Mouse (Mus musculus) midbrain, embryonic 10.5 days (tissue): Measurements from ENCODE around the gene Vstm2l. TPM values are rescaled to one million over a fixed set of nuclear protein-coding genes. Genes with fewer than 3 reads are reported as not detected.

Experiments
- DNase-seq: peaks from one replicate; pipeline ENCODE4 v3.0.0-alpha.2; 2017; ENCODE audit warnings: low spot score
- H3K27ac ChIP-seq: fragments of 300-500 bp; sonication (generic); replicated peaks from 2 replicates; pipeline ENCODE4 v1.5.1; 2016; ENCODE audit warnings: mild to moderate bottlenecking
- H3K27me3 ChIP-seq: fragments of 300-500 bp; sonication (generic); 2 replicates; pipeline ENCODE4 v1.6.1; 2016; ENCODE audit warnings: low read depth, mild to moderate bottlenecking; ENCODE audit not compliant: poor library complexity, severe bottlenecking
- H3K36me3 ChIP-seq: fragments of 300-500 bp; sonication (generic); 2 replicates; pipeline ENCODE4 v1.6.1; 2016; ENCODE audit warnings: mild to moderate bottlenecking, moderate library complexity
- H3K4me1 ChIP-seq: fragments of 300-500 bp; sonication (generic); 2 replicates; pipeline ENCODE4 v1.6.1; 2016
- H3K4me3 ChIP-seq: fragments of 300-500 bp; sonication (generic); 2 replicates; pipeline ENCODE4 v1.5.1; 2016; ENCODE audit warnings: mild to moderate bottlenecking, moderate library complexity
- H3K9me3 ChIP-seq: fragments of 300-500 bp; sonication (generic); replicated peaks from 2 replicates; pipeline ENCODE4 v1.6.1; 2016; ENCODE audit warnings: mild to moderate bottlenecking
- WGBS: fragments of 180-500 bp; shearing (Covaris S2); methylation state at CpG from one replicate; pipeline ENCODE4 v1.1.7; 2016; 5-methylcytosine and 5-hydroxymethylcytosine counted together
- polyA plus RNA-seq: library from polyadenylated mRNA; unstranded; fragments of >200 nt; fragmentation: Nextera tagmentation; extraction: Ambion mirVana; gene quantifications from 2 replicates; pipeline ENCODE4 v1.2.1, GENCODE M21; 2016

Vstm2l gene
- polyA plus RNA-seq, 1 experiment from 2014 or later: 0.53 TPM

DNA sequence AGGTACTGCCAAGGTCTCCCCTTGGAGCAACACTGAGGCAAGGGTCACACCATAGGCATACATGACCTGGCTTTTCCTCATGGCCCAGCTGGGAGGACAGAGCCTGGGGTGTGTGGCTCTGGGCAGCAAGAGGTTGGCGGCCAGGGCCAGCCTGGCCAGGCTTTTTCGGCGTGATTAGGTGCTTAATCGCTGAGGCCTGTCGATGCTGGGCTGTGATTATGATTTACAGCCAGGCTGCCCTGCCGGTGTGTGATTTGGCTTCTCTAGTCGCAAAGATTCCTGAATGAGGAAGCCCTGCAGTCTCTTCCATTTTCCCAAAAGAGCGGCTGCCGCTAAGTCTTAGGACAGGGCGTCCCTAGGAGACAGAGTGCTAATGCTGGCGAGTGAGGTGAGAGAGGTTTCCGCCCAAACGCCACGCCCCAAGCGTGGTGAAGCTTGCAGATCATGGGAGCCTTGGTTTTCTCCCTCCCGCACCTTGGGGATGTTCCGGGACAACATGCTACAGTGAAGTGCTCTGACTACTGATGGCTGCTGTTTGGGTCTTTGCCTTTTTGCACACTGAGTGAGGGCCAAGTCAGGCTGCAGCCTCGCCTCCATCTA, 26.2 kb downstream of the Vstm2l start:
- peak; percentile 26 for DNase-seq
- Histone ChIP-seq H3K4me1 (peaks cover 36% of the 10 kb centered on the region), H3K27ac (peak overlapping the region; percentile 39; the same call in 1 of the 2 replicates), H3K27me3 (peaks cover 66% of the 10 kb centered on the region), H3K9me3 (no peaks in the 10 kb centered on the region), H3K36me3 (no peaks in the 10 kb centered on the region), H3K4me3 (peak overlapping the region; percentile 38)
- 8% methylated on average over 18 of the region's 18 CpGs for WGBS

- H3K9me3 ChIP-seq: no peaks in the 10 kb centered on the region
- peak overlapping the region; percentile 71 for H3K4me3 ChIP-seq
- peak overlapping the region; percentile 89 for H3K27ac ChIP-seq
- peak; percentile 89 for DNase-seq
- WGBS: 1% methylated on average over 47 of the region's 47 CpGs
- H3K36me3 ChIP-seq: no peaks in the 10 kb centered on the region
- peaks cover 57% of the 10 kb centered on the region for H3K27me3 ChIP-seq
- H3K4me1 ChIP-seq: peaks cover 36% of the 10 kb centered on the region
These were observed 29.2 kb downstream of the Vstm2l start for GRCm38 (mm10) chr2:157943514-157944155.

DNA sequence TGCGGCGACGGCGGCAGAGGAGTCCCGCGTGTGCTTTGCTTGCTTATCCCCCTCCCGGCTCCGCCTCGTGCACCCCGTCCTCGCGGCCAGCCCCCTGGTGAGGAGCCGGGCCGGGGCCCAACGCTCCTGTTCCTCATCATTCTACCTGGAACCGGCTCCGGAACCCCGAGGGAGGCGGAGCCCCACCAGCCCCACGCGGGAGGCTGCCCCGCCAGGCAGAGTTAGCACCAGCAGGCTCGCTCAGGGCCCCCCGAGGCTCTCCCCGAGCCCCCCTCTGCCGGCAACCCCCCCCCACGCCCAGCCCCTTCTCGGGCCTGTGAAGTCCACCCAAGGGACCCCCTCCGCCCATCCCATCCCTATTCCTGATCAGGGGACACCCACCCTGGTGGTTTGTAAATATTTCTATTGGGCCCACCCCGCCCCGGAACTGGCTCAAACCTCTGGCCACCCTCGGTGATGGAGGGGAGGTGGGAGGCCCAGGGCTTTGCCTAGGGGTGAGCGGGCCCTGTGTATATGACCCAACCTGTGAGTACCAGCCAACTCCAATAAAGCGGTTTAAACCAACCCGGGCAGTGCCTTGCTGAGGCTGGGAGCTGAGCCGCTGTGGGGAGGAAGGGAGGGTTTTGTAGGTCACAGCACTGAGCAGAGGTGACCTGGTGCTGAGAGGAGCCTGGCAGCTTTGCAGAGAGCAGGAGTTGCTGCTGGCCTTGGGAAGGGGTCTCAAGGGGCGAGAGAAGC, 29.9 kb downstream of the Vstm2l start:
- H3K36me3 ChIP-seq: no peaks in the 10 kb centered on the region
- peaks cover 36% of the 10 kb centered on the region for H3K4me1 ChIP-seq
- no peak for DNase-seq
- WGBS: 12% methylated on average over 37 of the region's 37 CpGs
- H3K4me3 ChIP-seq: peak overlapping the region; percentile 71
- H3K27ac ChIP-seq: peak overlapping the region; percentile 89
- peaks cover 50% of the 10 kb centered on the region for H3K27me3 ChIP-seq
- no peaks in the 10 kb centered on the region for H3K9me3 ChIP-seq

DNA sequence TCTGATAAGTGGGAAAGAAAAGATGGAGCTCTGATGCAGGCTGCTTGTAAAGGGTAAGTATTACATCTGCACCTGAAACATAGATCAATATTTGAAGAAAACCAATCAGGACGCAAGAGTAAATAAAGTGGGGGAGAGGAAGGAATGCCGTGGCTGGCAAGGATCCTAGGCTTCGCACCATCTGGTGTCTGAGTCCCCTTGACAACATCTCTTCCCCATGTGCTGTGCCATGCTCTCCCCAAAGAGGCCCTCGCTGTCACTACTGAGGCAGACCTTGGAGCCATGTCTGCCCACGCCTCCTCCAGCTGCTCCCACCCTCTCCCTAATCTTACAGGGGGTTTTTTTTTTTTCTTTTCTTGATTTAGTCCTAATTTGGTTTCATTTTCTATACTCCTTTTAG, 39.5 kb downstream of the Vstm2l start:
- no peaks in the 10 kb centered on the region for H3K36me3 ChIP-seq
- WGBS: 92% methylated on average over 5 of the region's 5 CpGs
- no peak for DNase-seq
- no peaks in the 10 kb centered on the region for H3K27me3 ChIP-seq
- no peak overlapping the region for H3K27ac ChIP-seq
- peaks cover 21% of the 10 kb centered on the region for H3K4me1 ChIP-seq
- H3K4me3 ChIP-seq: no peak overlapping the region
- no peaks in the 10 kb centered on the region for H3K9me3 ChIP-seq

DNA sequence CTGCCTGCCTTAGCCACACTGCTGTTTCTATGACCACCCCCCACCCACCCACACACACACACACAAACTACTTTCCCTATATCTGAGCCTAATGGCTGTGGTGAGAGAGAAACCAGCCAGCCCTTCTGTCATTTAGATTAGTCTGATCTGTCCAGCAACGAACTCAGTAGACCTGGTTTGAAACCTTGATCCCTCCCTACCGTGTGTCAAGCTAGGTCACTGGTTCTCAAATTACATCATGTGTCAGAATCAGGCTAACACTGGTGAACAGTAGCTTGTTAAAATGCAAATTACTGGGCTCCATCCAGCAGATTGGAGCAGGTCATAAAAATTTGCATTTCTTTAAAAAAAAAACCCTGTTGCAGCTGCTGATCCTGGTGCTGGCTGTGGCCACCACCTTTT, 43.3 kb downstream of the Vstm2l start:
- Histone ChIP-seq H3K4me1 (peaks cover 21% of the 10 kb centered on the region), H3K9me3 (no peaks in the 10 kb centered on the region), H3K27me3 (no peaks in the 10 kb centered on the region), H3K36me3 (no peaks in the 10 kb centered on the region), H3K4me3 (no peak overlapping the region), H3K27ac (0 out of 2 replicates have a peak overlapping the region, but pooled peaks have one; percentile 42)
- 15% methylated on average over 2 of the region's 2 CpGs for WGBS
- no peak for DNase-seq

DNA sequence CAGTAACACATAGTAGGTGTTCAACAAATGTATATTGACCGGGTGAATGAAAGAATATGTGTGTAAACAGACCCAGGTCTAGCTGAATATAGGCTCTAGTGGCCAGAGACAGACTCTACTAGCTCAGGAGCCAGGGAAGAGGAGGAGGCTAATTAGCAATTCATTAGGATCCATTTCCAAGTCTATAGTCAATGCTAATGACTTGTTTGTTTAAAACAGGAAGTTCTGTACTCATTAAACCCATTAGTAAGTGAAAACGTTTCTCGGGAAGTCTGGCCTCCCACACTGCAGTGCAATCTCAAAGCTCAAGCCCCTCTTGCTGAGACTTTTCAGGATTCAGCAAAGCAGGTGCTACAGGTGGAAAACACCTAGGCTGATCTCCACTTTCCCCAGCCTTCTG, 53.4 kb downstream of the Vstm2l start:
- Histone ChIP-seq H3K9me3 (no peaks in the 10 kb centered on the region), H3K27ac (no peak overlapping the region), H3K27me3 (0 out of 2 replicates have a peak, but pooled peaks cover 3% of the 10 kb centered on the region), H3K36me3 (no peaks in the 10 kb centered on the region), H3K4me1 (peaks cover 12% of the 10 kb centered on the region), H3K4me3 (no peak overlapping the region)
- no peak for DNase-seq
- 40% methylated on average over 3 of the region's 3 CpGs for WGBS

DNA sequence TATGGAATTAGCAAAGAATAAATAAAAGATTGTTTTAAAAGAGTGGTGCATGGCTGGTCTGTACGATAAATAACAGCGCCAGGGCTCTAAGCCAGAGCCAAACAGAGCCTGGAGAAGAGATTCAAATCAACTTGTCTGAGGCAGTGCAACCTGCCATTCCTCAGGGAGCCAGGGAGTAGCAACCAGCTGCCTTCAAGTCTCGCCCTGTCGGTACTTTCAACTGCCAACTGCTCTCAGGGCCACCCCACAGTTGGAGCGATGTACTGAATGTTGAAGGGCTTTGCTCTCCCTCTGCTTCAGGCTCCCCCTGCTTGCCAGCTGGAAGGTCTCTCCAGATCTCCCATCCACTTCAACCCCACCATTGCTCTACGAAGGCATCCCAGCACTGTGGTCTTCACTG, 55.7 kb downstream of the Vstm2l start:
- Histone ChIP-seq H3K27me3 (0 out of 2 replicates have a peak, but pooled peaks cover 13% of the 10 kb centered on the region), H3K9me3 (no peaks in the 10 kb centered on the region), H3K27ac (0 out of 2 replicates have a peak overlapping the region, but pooled peaks have one; percentile 23), H3K4me3 (no peak overlapping the region), H3K36me3 (no peaks in the 10 kb centered on the region), H3K4me1 (peaks cover 16% of the 10 kb centered on the region)
- 59% methylated on average over 6 of the region's 6 CpGs for WGBS
- DNase-seq: no peak

GRCm38 (mm10) chr2:157970669-157971068, 56.2 kb downstream of the Vstm2l start:
- Histone ChIP-seq H3K36me3 (no peaks in the 10 kb centered on the region), H3K9me3 (no peaks in the 10 kb centered on the region), H3K4me3 (no peak overlapping the region), H3K27me3 (peaks cover 13% of the 10 kb centered on the region; the same call in 1 of the 2 replicates), H3K4me1 (peaks cover 22% of the 10 kb centered on the region), H3K27ac (0 out of 2 replicates have a peak overlapping the region, but pooled peaks have one; percentile 23)
- peak; percentile 63 for DNase-seq
- WGBS: 1% methylated on average over 3 of the region's 3 CpGs

- DNase-seq: peak; percentile 44
- Histone ChIP-seq H3K4me1 (peaks cover 26% of the 10 kb centered on the region), H3K36me3 (0 out of 2 replicates have a peak, but pooled peaks cover under 1% of the 10 kb centered on the region), H3K9me3 (no peaks in the 10 kb centered on the region), H3K27me3 (peaks cover 18% of the 10 kb centered on the region), H3K4me3 (peak overlapping the region; percentile 43), H3K27ac (peak overlapping the region; percentile 73)
- 2% methylated on average over 23 of the region's 23 CpGs for WGBS
These were observed 60.4 kb downstream of the Vstm2l start for GRCm38 (mm10) chr2:157974604-157975501.

GRCm38 (mm10) chr2:157975595-157975994, 61.1 kb downstream of the Vstm2l start:
- DNase-seq: no peak
- 13% methylated on average over 7 of the region's 7 CpGs for WGBS
- Histone ChIP-seq H3K36me3 (peaks cover 8% of the 10 kb centered on the region), H3K9me3 (no peaks in the 10 kb centered on the region), H3K4me1 (peaks cover 26% of the 10 kb centered on the region), H3K27me3 (peaks cover 15% of the 10 kb centered on the region), H3K27ac (peak overlapping the region; percentile 73), H3K4me3 (peak overlapping the region; percentile 43)

DNA sequence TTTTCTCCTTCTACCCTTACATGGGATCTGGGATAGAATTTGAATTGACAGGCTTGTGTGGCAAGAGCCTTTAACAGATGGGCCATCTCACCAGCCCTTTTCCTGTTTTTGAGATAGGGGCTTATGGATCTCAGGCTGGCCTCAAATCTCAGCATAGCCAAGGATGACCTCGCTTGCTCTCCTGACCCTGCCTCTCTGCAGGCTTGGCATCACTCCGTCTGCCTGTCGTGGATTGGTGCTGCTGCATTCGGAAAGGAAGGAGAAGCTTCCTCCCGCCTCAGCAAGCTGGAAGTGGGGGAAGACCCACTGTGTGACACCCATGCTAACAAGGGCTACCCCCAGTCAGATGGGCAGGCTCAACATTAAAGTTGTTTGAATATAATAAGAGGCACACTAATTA, 64.8 kb downstream of the Vstm2l start:
- WGBS: 68% methylated on average over 5 of the region's 5 CpGs
- DNase-seq: no peak
- Histone ChIP-seq H3K4me1 (peaks cover 24% of the 10 kb centered on the region), H3K4me3 (no peak overlapping the region), H3K27ac (no peak overlapping the region), H3K27me3 (peaks cover 10% of the 10 kb centered on the region), H3K9me3 (no peaks in the 10 kb centered on the region), H3K36me3 (peaks cover 34% of the 10 kb centered on the region)

DNA sequence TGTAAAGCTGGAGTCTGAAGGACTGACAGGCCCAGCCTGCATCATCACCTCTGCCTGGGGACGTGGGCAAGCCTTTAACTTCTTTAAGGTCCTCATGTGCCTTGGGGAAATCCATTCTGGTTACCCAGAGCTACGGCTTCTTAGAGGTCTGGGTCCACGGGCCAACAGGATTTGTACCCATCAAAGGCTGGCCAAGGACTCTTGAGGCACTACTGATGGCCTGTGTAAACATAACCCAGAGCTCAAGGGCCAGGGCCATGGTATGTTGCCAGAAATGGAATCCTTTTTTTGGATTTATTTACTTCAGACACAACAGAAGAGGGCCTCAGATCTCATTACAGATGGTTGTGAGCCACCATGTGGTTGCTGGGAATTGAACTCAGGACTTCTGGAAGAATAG, 68.3 kb downstream of the Vstm2l start:
- Histone ChIP-seq H3K4me1 (peaks cover 8% of the 10 kb centered on the region; the same call in 1 of the 2 replicates), H3K4me3 (no peak overlapping the region), H3K36me3 (peaks cover 60% of the 10 kb centered on the region), H3K9me3 (no peaks in the 10 kb centered on the region), H3K27ac (no peak overlapping the region), H3K27me3 (no peaks in the 10 kb centered on the region)
- WGBS: 85% methylated on average over 3 of the region's 3 CpGs
- DNase-seq: no peak
